Mouse (Mus musculus): Measurements from ENCODE around the gene Plekhf1. TPM values are rescaled to one million over a fixed set of nuclear protein-coding genes. Genes with fewer than 3 reads are reported as not detected.

The Plekhf1 gene
- 0.26 and 0.49 TPM in 2 replicates for polyA plus RNA-seq (2015; fragmentation: Nextera tagmentation; extraction: Ambion mirVana)

DNA sequence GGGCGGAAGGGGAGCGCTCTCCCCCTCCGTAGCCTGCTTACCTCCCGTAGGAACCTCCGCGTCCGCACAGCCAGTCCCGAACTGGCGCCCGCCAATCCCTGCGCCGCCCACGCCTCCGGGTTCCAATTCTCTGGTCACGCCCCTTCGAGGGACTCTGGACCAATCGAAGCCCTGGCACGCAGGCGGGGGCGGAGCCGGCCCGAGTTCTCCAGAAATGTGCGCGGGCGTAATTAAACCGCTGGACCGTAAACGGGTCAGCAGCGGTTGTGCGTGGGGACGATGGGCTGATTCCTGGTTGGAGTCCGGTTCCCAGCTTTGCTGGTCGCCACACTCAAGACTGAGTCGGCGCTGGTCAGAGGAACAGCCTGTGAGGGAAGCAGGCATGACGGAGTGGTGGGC is at the start of gene Plekhf1:
Gene Plekhf1, minus strand, starts transcription at position 117 of the 399 bp plus-strand sequence.
- no peaks in the 10 kb centered on the region for H3K36me3 ChIP-seq (ENCODE audit: control insufficient read depth, insufficient read depth, low read length)
- WGBS, result under 1% methylated on average over 29 of the region's 36 CpGs
- H3K4me3 ChIP-seq (ENCODE audit: low read depth, low read length), result peak within 1 kb of the TSS; percentile 54
- no peaks in the 10 kb centered on the region for H3K9me3 ChIP-seq (replicated peaks; ENCODE audit: control insufficient read depth, low read length, poor library complexity, severe bottlenecking)
- ATAC-seq, result peak; percentile 94
- no peak within 1 kb of the TSS for H3K27ac ChIP-seq (ENCODE audit: low read length)
- H3K4me1 ChIP-seq (ENCODE audit: control insufficient read depth, insufficient read depth, low read length), result peaks cover 6% of the 10 kb centered on the region
- peak within 1 kb of the TSS; percentile 55 for H3K9ac ChIP-seq (ENCODE audit: low read depth, low read length)
- H3K27me3 ChIP-seq (ENCODE audit: control insufficient read depth, insufficient read depth, low read depth, low read length), result peaks cover 13% of the 10 kb centered on the region
- peak within 1 kb of the TSS; percentile 98 for H3K4me2 ChIP-seq (ENCODE audit: low read length)

DNA sequence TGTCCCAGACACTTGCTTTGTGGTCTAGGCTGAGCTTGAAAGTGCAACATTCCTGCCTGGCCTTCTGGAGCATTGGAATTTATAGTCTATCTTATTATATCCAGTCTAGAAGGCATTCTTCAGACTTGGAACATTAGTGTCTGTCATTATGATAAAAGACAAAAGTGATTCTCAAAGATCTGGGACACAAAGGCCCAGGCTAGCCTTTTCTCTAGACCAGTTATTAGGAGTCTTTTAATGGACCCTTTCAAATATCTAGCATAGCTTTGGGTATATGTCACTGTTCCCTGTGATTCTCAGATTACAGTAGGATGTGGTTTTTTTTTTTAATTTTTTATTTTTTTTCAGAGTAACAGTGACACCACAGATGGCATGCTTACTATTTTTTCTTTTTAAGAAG is 44.7 kb upstream of the Plekhf1 start:
- Histone ChIP-seq H3K4me3 (ENCODE audit: low read depth, low read length) (no peak overlapping the region), H3K9ac (ENCODE audit: low read depth, low read length) (no peak overlapping the region), H3K9me3 (replicated peaks; ENCODE audit: control insufficient read depth, low read length, poor library complexity, severe bottlenecking) (no peaks in the 10 kb centered on the region), H3K27me3 (ENCODE audit: control insufficient read depth, insufficient read depth, low read depth, low read length) (no peaks in the 10 kb centered on the region), H3K4me2 (ENCODE audit: low read length) (no peak overlapping the region), H3K27ac (ENCODE audit: low read length) (no peak overlapping the region), H3K4me1 (ENCODE audit: control insufficient read depth, insufficient read depth, low read length) (peaks cover 13% of the 10 kb centered on the region), H3K36me3 (ENCODE audit: control insufficient read depth, insufficient read depth, low read length) (no peaks in the 10 kb centered on the region)
- no peak for ATAC-seq

DNA sequence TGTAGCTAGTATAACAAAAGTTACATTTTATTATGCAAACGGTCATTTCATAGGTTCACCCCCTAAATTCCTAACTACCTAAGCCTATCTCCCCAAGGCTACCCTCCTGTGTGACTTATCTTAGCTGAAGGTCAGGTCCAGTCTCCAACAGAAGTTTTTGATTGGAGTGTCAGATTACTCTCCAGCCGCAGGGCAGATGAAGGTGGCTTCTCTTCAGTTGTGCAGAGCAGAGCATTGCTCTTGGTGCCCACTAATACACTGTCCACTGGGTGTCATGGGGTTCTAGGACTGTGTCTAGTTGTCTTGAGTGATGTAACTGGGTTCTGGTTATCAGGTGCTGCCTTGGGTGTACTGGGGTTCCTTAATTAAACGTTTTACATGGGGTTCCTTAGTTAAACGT is 44.0 kb upstream of the Plekhf1 start:
- WGBS, result 15% methylated on average over 4 of the region's 4 CpGs
- H3K27me3 ChIP-seq (ENCODE audit: control insufficient read depth, insufficient read depth, low read depth, low read length), result no peaks in the 10 kb centered on the region
- ATAC-seq, result peak; percentile 47; the same call in 1 of the 2 replicates
- peak overlapping the region; percentile 60 for H3K4me2 ChIP-seq (ENCODE audit: low read length)
- no peaks in the 10 kb centered on the region for H3K9me3 ChIP-seq (replicated peaks; ENCODE audit: control insufficient read depth, low read length, poor library complexity, severe bottlenecking)
- H3K36me3 ChIP-seq (ENCODE audit: control insufficient read depth, insufficient read depth, low read length), result no peaks in the 10 kb centered on the region; the same call in 1 of the 2 replicates
- H3K27ac ChIP-seq (ENCODE audit: low read length), result no peak overlapping the region
- peak overlapping the region; percentile 77 for H3K4me3 ChIP-seq (ENCODE audit: low read depth, low read length)
- peaks cover 13% of the 10 kb centered on the region for H3K4me1 ChIP-seq (ENCODE audit: control insufficient read depth, insufficient read depth, low read length)
- H3K9ac ChIP-seq (ENCODE audit: low read depth, low read length), result peak overlapping the region; percentile 78

DNA sequence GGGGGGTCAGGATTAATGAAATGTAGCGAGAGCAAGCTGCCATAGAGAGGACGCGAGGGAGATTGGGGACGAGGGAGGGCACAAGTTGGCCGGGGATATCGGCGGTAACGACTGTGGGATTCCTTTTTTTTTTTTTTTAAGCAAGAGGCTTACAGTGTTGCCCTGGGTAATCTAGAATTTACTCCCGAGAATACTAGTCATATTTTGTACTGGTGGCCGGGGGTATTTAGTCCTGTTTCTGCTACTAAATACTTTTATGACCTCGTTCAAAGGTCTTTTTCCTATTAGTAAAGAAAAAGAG is 43.6 kb upstream of the Plekhf1 start:
- Histone ChIP-seq H3K4me3 (ENCODE audit: low read depth, low read length) (peak overlapping the region; percentile 77), H3K4me1 (ENCODE audit: control insufficient read depth, insufficient read depth, low read length) (peaks cover 13% of the 10 kb centered on the region), H3K27ac (ENCODE audit: low read length) (peak overlapping the region; percentile 76), H3K36me3 (ENCODE audit: control insufficient read depth, insufficient read depth, low read length) (peaks cover under 1% of the 10 kb centered on the region; the same call in 1 of the 2 replicates), H3K9ac (ENCODE audit: low read depth, low read length) (peak overlapping the region; percentile 78), H3K9me3 (replicated peaks; ENCODE audit: control insufficient read depth, low read length, poor library complexity, severe bottlenecking) (no peaks in the 10 kb centered on the region), H3K27me3 (ENCODE audit: control insufficient read depth, insufficient read depth, low read depth, low read length) (no peaks in the 10 kb centered on the region), H3K4me2 (ENCODE audit: low read length) (peak overlapping the region; percentile 60)
- ATAC-seq, result no peak
- WGBS, result under 1% methylated on average over 11 of the region's 11 CpGs

DNA sequence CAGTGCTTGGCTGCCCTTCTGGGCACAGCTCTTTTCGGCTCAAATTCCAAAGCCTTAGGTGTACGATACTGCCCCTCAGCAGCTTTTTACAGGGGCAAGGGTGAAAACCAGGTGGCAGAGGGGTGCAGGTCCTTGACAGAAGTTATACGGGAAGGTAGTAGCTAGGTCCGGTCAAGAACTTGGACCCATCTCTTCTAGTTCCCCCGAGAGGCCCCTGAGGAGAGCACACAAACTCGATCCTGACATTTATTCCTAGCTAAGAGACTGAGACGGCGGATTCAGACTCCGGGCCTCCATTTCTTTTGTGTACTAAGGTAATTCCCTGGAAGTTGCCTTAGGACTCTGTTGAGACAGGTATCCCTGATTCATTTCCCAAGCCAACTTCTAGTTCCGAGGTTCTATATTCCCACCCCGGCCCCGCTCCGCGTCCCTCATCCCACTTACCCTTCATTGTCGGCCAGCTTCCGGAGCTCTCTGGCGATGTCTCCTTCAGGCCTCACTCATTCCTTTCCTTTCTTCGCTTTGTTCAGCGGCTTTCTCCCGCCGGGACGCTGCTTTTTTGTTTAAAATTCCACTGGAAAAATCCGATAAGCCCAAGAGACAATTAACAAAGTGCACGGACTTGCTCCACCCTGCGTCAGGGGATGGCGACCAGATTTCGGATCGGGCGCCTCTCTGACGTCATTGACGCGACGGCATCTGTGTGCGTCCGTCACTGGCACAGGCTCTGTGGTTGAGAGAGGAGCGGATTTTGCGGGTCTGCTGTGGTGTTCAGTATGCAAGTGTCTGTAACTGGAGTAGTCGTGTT is 43.1 kb upstream of the Plekhf1 start, which contains the start of gene Pop4:
Gene Pop4, minus strand, starts transcription at position 721 of the 808 bp plus-strand sequence.
- Histone ChIP-seq H3K9ac (ENCODE audit: low read depth, low read length) (peak within 1 kb of the TSS; percentile 78), H3K4me2 (ENCODE audit: low read length) (peak within 1 kb of the TSS; percentile 90), H3K36me3 (ENCODE audit: control insufficient read depth, insufficient read depth, low read length) (peaks cover 6% of the 10 kb centered on the region; the same call in 1 of the 2 replicates), H3K27me3 (ENCODE audit: control insufficient read depth, insufficient read depth, low read depth, low read length) (no peaks in the 10 kb centered on the region), H3K4me1 (ENCODE audit: control insufficient read depth, insufficient read depth, low read length) (peaks cover 13% of the 10 kb centered on the region), H3K9me3 (replicated peaks; ENCODE audit: control insufficient read depth, low read length, poor library complexity, severe bottlenecking) (no peaks in the 10 kb centered on the region), H3K27ac (ENCODE audit: low read length) (peak within 1 kb of the TSS; percentile 76), H3K4me3 (ENCODE audit: low read depth, low read length) (peak within 1 kb of the TSS; percentile 77)
- peak; percentile 95 for ATAC-seq
- WGBS, result under 1% methylated on average over 38 of the region's 38 CpGs

DNA sequence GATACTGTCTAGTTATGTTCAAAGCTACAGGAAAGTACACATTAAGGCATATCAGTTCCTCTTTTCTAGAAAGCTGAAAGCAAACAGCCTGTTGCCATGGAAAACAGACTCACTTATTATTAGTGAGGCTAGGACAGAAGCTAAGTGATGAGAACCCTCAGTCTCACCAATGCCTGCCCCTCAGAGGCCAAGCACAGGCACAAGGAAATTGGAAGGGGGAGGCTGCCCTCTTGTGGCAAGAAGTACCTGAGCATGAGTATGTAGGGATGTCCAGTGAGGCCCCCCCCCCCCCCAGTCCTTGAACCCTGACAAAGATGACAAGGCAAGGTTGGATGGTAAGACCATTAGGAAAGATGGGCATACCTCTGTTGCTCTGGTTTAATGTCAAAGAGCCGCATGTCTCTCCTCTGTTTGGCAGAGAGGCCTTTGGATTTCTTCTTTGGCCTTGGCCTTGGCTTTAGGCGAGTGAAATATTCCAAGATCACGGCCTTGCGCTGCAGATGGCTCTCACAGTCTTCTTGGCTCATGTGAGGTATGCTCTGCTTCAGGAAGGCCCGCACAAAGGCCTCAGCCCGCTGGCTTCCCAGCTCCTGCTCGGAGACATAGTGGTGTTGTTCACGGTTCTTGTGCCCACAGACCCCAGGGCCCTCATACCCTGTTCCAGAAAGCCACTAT is 39.3 kb upstream of the Plekhf1 start:
- WGBS, result 89% methylated on average over 8 of the region's 8 CpGs
- no peak for ATAC-seq

DNA sequence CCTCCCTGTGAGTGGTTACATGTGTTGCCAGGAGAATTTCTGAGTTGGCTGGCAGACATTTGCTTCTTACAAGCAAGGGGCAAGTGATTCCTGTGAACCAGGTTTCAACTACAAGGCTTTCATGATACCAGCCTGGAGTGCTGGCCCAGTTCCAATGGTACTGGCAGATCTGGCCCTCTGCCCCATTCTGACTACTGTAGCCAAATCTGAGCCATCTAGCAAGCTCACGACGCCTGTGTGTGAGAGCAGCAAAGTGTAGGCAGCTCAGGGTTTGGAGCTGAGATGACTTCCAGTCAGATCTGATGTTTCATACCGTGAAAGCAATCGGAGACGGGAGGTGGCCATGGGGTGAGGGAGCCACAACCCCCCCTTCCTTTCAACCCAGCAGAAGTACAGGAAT is 34.6 kb upstream of the Plekhf1 start:
- H3K27me3 ChIP-seq (ENCODE audit: control insufficient read depth, insufficient read depth, low read depth, low read length), result no peaks in the 10 kb centered on the region
- H3K4me1 ChIP-seq (ENCODE audit: control insufficient read depth, insufficient read depth, low read length), result no peaks in the 10 kb centered on the region
- H3K9me3 ChIP-seq (replicated peaks; ENCODE audit: control insufficient read depth, low read length, poor library complexity, severe bottlenecking), result no peaks in the 10 kb centered on the region
- no peak for ATAC-seq
- 84% methylated on average over 5 of the region's 5 CpGs for WGBS
- H3K4me3 ChIP-seq (ENCODE audit: low read depth, low read length), result no peak overlapping the region
- no peak overlapping the region for H3K27ac ChIP-seq (ENCODE audit: low read length)
- no peak overlapping the region for H3K4me2 ChIP-seq (ENCODE audit: low read length)
- peaks cover 46% of the 10 kb centered on the region for H3K36me3 ChIP-seq (ENCODE audit: control insufficient read depth, insufficient read depth, low read length)
- H3K9ac ChIP-seq (ENCODE audit: low read depth, low read length), result no peak overlapping the region

More for the DNA sequence above, 39.3 kb upstream of the Plekhf1 start:
- H3K4me3 ChIP-seq (ENCODE audit: low read depth, low read length), result no peak overlapping the region
- H3K27ac ChIP-seq (ENCODE audit: low read length), result no peak overlapping the region
- H3K9me3 ChIP-seq (replicated peaks; ENCODE audit: control insufficient read depth, low read length, poor library complexity, severe bottlenecking), result no peaks in the 10 kb centered on the region
- H3K4me2 ChIP-seq (ENCODE audit: low read length), result no peak overlapping the region
- H3K36me3 ChIP-seq (ENCODE audit: control insufficient read depth, insufficient read depth, low read length), result peaks cover 36% of the 10 kb centered on the region
- H3K4me1 ChIP-seq (ENCODE audit: control insufficient read depth, insufficient read depth, low read length), result peaks cover 13% of the 10 kb centered on the region
- H3K27me3 ChIP-seq (ENCODE audit: control insufficient read depth, insufficient read depth, low read depth, low read length), result no peaks in the 10 kb centered on the region
- no peak overlapping the region for H3K9ac ChIP-seq (ENCODE audit: low read depth, low read length)

DNA sequence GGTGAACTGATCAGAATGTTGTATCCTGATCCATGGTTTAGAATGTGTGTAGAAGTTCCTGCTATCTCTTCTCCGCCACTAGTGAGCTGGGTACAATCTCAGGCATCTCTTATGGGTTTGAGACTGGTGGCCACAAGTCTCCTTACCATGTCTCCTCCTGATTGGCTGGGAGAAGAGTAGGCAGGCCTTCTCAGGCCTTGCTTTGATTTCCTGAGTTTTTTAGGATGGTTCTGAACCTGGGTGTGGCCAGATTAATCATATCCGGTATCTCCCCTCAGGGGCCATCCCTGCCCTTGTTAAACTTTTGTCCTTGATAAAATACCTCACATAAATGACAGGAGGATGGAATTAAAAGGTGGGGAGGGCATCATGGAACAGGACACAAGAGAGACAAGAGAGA is 31.8 kb upstream of the Plekhf1 start:
- Histone ChIP-seq H3K36me3 (ENCODE audit: control insufficient read depth, insufficient read depth, low read length) (peaks cover 30% of the 10 kb centered on the region), H3K4me2 (ENCODE audit: low read length) (no peak overlapping the region), H3K9ac (ENCODE audit: low read depth, low read length) (no peak overlapping the region), H3K4me1 (ENCODE audit: control insufficient read depth, insufficient read depth, low read length) (no peaks in the 10 kb centered on the region), H3K27me3 (ENCODE audit: control insufficient read depth, insufficient read depth, low read depth, low read length) (no peaks in the 10 kb centered on the region), H3K4me3 (ENCODE audit: low read depth, low read length) (no peak overlapping the region), H3K9me3 (replicated peaks; ENCODE audit: control insufficient read depth, low read length, poor library complexity, severe bottlenecking) (no peaks in the 10 kb centered on the region), H3K27ac (ENCODE audit: low read length) (no peak overlapping the region)
- 98% methylated on average over 2 of the region's 2 CpGs for WGBS
- no peak for ATAC-seq

DNA sequence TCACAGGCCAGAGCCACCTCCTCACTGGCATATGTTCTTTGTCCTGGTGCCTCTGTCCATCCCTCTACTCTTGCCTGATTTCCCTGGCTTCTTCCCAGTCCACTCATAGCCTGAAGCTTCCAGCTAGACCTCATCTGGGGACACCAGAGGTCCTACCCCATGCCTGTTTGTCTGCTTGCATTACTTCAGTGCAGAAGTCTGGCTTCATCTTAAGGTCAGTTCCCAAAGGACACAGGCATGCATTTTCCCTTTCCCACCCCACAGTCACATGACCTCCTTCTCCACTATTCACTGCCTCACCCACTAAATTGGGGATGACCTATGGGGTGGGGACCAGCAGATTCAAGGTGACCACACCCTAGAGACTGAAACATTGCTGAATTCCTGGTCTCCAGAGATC is 25.6 kb upstream of the Plekhf1 start:
- H3K4me3 ChIP-seq (ENCODE audit: low read depth, low read length), result no peak overlapping the region
- H3K9ac ChIP-seq (ENCODE audit: low read depth, low read length), result no peak overlapping the region
- no peaks in the 10 kb centered on the region for H3K4me1 ChIP-seq (ENCODE audit: control insufficient read depth, insufficient read depth, low read length)
- no peaks in the 10 kb centered on the region for H3K9me3 ChIP-seq (replicated peaks; ENCODE audit: control insufficient read depth, low read length, poor library complexity, severe bottlenecking)
- no peak overlapping the region for H3K4me2 ChIP-seq (ENCODE audit: low read length)
- no peak for ATAC-seq
- no peaks in the 10 kb centered on the region for H3K36me3 ChIP-seq (ENCODE audit: control insufficient read depth, insufficient read depth, low read length)
- no peak overlapping the region for H3K27ac ChIP-seq (ENCODE audit: low read length)
- no peaks in the 10 kb centered on the region for H3K27me3 ChIP-seq (ENCODE audit: control insufficient read depth, insufficient read depth, low read depth, low read length)

All from midbrain, embryonic 16.5 days (tissue).